Mouse (Mus musculus): ENCODE measurements around the gene Dennd1b.

GRCm38 (mm10) chr1:139101725-139102124 lies 138.5 kb downstream of the Dennd1b start:
- TF ChIP-seq POLR2A (IDR thresholded peaks at IDR 0.05; ENCODE audit: insufficient read depth, low read depth, low read length) (no peak), CTCF (IDR thresholded peaks at IDR 0.05; ENCODE audit: insufficient read depth, low read depth, low read length) (no peak)
